Mouse (Mus musculus) hindbrain, embryonic 12.5 days (tissue): ENCODE measurements around the gene Manbal. TPM values are rescaled to one million over a fixed set of nuclear protein-coding genes. Genes with fewer than 3 reads are reported as not detected.

Experiments used
- ATAC-seq: fragments of 200-750 bp; cut with Nextera tagmentation; 2 replicates; pipeline ENCODE4 v1.8.0; 2017; ENCODE audit warnings: moderate TSS enrichment; ENCODE audit not compliant: low FRiP score
- H3K27ac ChIP-seq: fragments of 300-500 bp; sonication (generic); 2 replicates; pipeline ENCODE4 v1.5.1; 2016; ENCODE audit warnings: mild to moderate bottlenecking
- H3K27me3 ChIP-seq: fragments of 300-500 bp; sonication (generic); 2 replicates; pipeline ENCODE4 v1.6.1; 2016; ENCODE audit warnings: mild to moderate bottlenecking
- H3K36me3 ChIP-seq: fragments of 300-500 bp; sonication (generic); 2 replicates; pipeline ENCODE4 v1.6.1; 2016; ENCODE audit warnings: mild to moderate bottlenecking
- H3K4me1 ChIP-seq: fragments of 300-500 bp; sonication (generic); 2 replicates; pipeline ENCODE4 v1.6.1; 2016
- H3K4me2 ChIP-seq: fragments of 300-500 bp; sonication (generic); replicated peaks from 2 replicates; pipeline ENCODE4 v1.6.1; 2016; ENCODE audit warnings: mild to moderate bottlenecking
- H3K4me3 ChIP-seq: fragments of 300-500 bp; sonication (generic); 2 replicates; pipeline ENCODE4 v1.5.1; 2016; ENCODE audit warnings: mild to moderate bottlenecking
- H3K9ac ChIP-seq: fragments of 300-500 bp; sonication (generic); 2 replicates; pipeline ENCODE4 v1.6.1; 2016; ENCODE audit warnings: mild to moderate bottlenecking, moderate library complexity
- H3K9me3 ChIP-seq: fragments of 300-500 bp; sonication (generic); replicated peaks from 2 replicates; pipeline ENCODE4 v1.6.1; 2016; ENCODE audit warnings: mild to moderate bottlenecking
- WGBS: fragments of 180-500 bp; shearing (Covaris S2); methylation state at CpG from one replicate; pipeline ENCODE4 v1.1.7; 2016; 5-methylcytosine and 5-hydroxymethylcytosine counted together
- polyA plus RNA-seq: library from polyadenylated mRNA; unstranded; fragments of >200 nt; fragmentation: Nextera tagmentation; extraction: Ambion mirVana; gene quantifications from 2 replicates; pipeline ENCODE4 v1.2.1, GENCODE M21; 2016

Manbal gene
- 72.4 and 73.9 TPM in 2 replicates for polyA plus RNA-seq

DNA sequence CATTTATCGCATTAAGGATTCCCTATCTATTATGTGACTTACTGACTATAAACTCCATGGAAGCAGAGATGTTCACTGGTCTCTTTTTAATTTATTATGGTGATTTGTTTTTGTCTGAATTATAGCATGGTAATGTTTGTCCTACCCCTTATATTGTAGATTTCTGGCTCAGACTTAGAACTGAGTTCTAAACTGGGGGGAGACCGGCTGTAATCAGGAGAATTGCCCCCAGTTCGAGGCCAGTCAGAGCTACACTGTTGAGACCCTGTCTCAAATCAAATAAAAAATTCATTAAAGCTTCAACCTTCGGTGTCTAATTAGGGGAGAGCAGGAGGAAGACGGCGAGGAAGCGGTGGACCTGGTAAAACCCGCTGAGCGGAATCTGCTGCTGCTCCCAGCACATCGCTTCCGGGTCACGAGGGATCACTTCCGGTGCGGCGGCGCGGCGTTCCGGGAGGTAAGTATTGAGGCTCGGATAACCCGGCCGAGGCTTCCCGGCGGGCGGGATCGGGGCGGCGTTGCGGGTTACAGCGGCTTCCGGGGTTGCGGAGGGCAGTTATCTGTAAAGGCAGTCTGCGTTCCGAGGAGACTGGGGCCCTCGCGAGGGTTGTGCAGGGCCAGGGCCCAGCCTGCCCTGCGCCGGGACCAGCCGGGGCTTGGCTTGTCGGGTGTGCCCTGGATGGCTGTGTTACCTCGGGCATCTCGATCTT is at the start of gene Manbal:
Gene Manbal (plus strand): TSS at position 411 of the 710 bp plus-strand sequence.
- peak within 1 kb of the TSS; percentile 94 for H3K27ac ChIP-seq
- H3K4me3 ChIP-seq = peak within 1 kb of the TSS; percentile 84
- peak; percentile 91 for ATAC-seq
- 0 out of 2 replicates have a peak, but pooled peaks cover 5% of the 10 kb centered on the region for H3K36me3 ChIP-seq
- peak within 1 kb of the TSS; percentile 86 for H3K4me2 ChIP-seq
- no peaks in the 10 kb centered on the region for H3K9me3 ChIP-seq
- H3K9ac ChIP-seq = peak within 1 kb of the TSS; percentile 94
- WGBS = 4% methylated on average over 42 of the region's 42 CpGs
- peaks cover 17% of the 10 kb centered on the region for H3K4me1 ChIP-seq
- no peaks in the 10 kb centered on the region for H3K27me3 ChIP-seq

GRCm38 (mm10) chr2:157320135-157320534 is 47.3 kb upstream of the Manbal start:
- no peaks in the 10 kb centered on the region for H3K4me1 ChIP-seq
- no peak overlapping the region for H3K4me3 ChIP-seq
- WGBS = 84% methylated on average over 8 of the region's 8 CpGs
- peaks cover 83% of the 10 kb centered on the region for H3K36me3 ChIP-seq
- no peak overlapping the region for H3K9ac ChIP-seq
- no peak overlapping the region for H3K27ac ChIP-seq
- ATAC-seq = no peak
- H3K27me3 ChIP-seq = no peaks in the 10 kb centered on the region
- no peak overlapping the region for H3K4me2 ChIP-seq
- no peaks in the 10 kb centered on the region for H3K9me3 ChIP-seq

GRCm38 (mm10) chr2:157320886-157321285 is 46.5 kb upstream of the Manbal start:
- WGBS = 36% methylated on average over 5 of the region's 5 CpGs
- Histone ChIP-seq H3K4me1 (no peaks in the 10 kb centered on the region), H3K27me3 (no peaks in the 10 kb centered on the region), H3K27ac (peak overlapping the region; percentile 30; the same call in 1 of the 2 replicates), H3K4me2 (no peak overlapping the region), H3K9ac (no peak overlapping the region), H3K36me3 (peaks cover 83% of the 10 kb centered on the region), H3K4me3 (no peak overlapping the region), H3K9me3 (no peaks in the 10 kb centered on the region)
- no peak for ATAC-seq

DNA sequence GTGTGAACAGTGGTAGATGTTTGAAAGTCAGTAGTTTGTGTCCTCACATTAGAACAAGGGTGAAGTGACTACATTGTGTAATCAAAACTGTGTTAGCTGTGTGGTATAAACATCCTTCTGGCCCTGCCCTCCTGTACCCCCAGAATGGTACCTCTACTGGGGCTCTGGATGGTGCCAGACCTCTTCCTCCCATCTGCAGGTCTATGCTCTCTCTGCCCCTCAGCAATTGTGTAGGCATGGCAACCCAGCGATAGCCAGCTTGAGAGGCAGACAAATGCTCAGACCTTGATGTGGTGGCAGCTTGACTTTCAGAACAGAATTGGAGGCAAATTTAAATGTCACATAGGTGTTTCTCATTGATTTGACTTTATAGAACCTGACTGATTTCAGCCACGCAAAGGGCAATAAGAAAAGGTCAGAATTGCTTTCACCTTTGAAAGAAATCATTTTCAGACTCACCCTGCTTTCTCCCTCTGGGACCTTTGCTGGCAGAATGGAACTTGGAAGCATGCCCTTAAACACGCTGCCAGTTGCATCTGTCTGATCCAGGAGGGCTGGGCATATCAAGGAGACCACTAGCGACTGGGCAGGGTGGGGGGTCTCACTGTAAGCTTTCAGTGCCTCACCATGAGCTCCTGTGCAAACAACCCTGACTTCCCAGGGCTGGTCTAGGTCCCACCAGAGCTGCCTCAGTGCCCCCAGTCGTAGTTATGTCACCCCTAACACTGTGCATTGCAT is 45.2 kb upstream of the Manbal start:
- Histone ChIP-seq H3K4me1 (no peaks in the 10 kb centered on the region), H3K4me3 (no peak overlapping the region), H3K4me2 (no peak overlapping the region), H3K27me3 (no peaks in the 10 kb centered on the region), H3K9ac (no peak overlapping the region), H3K27ac (no peak overlapping the region), H3K9me3 (no peaks in the 10 kb centered on the region), H3K36me3 (peaks cover 84% of the 10 kb centered on the region)
- WGBS = 91% methylated on average over 5 of the region's 5 CpGs
- ATAC-seq = no peak

- Histone ChIP-seq H3K27ac (no peak overlapping the region), H3K9ac (no peak overlapping the region), H3K36me3 (peaks cover 65% of the 10 kb centered on the region), H3K4me1 (peaks cover 15% of the 10 kb centered on the region), H3K4me2 (no peak overlapping the region), H3K4me3 (no peak overlapping the region), H3K9me3 (no peaks in the 10 kb centered on the region), H3K27me3 (no peaks in the 10 kb centered on the region)
- ATAC-seq = no peak
- 84% methylated on average over 2 of the region's 2 CpGs for WGBS
Measured at GRCm38 (mm10) chr2:157325238-157325637, 42.2 kb upstream of the Manbal start.

DNA sequence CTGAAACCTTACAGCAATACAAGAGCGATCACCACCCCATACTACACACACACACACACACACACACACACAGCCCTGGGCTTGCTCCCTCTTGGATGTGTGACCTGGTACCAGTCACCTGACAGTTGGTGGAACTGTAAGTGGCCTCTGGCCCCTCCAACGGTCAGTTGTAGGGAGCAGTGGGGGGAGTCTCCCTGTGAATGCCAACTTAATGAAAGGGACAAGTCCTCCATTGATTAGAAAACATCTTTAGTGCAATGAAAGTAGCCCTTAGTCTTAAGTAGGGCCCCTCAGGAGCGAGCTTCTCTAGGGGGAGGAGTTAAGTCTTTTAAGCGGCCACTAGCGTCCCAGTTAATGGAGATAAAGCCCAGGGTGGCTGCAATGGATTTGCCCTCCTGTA is 39.3 kb upstream of the Manbal start:
- Histone ChIP-seq H3K4me3 (no peak overlapping the region), H3K4me2 (0 out of 2 replicates have a peak overlapping the region, but pooled peaks have one; percentile 1), H3K9ac (0 out of 2 replicates have a peak overlapping the region, but pooled peaks have one; percentile 5), H3K27me3 (no peaks in the 10 kb centered on the region), H3K27ac (peak overlapping the region; percentile 73), H3K36me3 (peaks cover 39% of the 10 kb centered on the region), H3K9me3 (no peaks in the 10 kb centered on the region), H3K4me1 (peaks cover 20% of the 10 kb centered on the region)
- 30% methylated on average over 5 of the region's 5 CpGs for WGBS
- peak; percentile 61 for ATAC-seq

GRCm38 (mm10) chr2:157328570-157328969 is 38.8 kb upstream of the Manbal start:
- no peak overlapping the region for H3K4me3 ChIP-seq
- peaks cover 35% of the 10 kb centered on the region for H3K36me3 ChIP-seq
- H3K4me2 ChIP-seq = 0 out of 2 replicates have a peak overlapping the region, but pooled peaks have one; percentile 1
- 10% methylated on average over 11 of the region's 11 CpGs for WGBS
- H3K9ac ChIP-seq = no peak overlapping the region
- peak; percentile 71 for ATAC-seq
- H3K27ac ChIP-seq = peak overlapping the region; percentile 73
- no peaks in the 10 kb centered on the region for H3K9me3 ChIP-seq
- no peaks in the 10 kb centered on the region for H3K27me3 ChIP-seq
- peaks cover 20% of the 10 kb centered on the region for H3K4me1 ChIP-seq

GRCm38 (mm10) chr2:157332059-157332458 is 35.3 kb upstream of the Manbal start:
- WGBS = 60% methylated on average over 5 of the region's 5 CpGs
- Histone ChIP-seq H3K4me3 (no peak overlapping the region), H3K9ac (no peak overlapping the region), H3K9me3 (no peaks in the 10 kb centered on the region), H3K4me1 (peaks cover 24% of the 10 kb centered on the region), H3K27me3 (no peaks in the 10 kb centered on the region), H3K36me3 (peaks cover 5% of the 10 kb centered on the region), H3K4me2 (no peak overlapping the region), H3K27ac (peak overlapping the region; percentile 45)
- 0 out of 2 replicates have a peak, but pooled peaks have one; percentile 18 for ATAC-seq

DNA sequence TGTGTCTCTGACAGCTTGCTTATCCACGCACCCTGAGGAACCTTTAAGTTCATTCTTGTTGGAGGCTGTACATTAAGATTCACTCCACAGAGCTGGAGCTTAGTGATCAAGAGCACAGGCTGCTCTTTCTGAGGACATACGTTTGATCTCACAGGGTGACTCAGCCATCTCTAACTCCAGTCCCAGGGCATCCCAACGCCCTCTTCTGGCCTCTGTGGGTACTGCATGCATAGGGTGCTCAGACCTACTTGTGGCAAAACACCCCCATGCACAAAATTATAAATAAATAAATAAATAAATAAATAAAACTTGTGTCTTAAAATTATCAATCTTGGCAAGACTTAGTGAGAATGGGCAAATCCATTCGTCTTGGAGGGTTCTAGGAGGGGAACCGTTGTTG is 28.7 kb upstream of the Manbal start:
- H3K27me3 ChIP-seq = no peaks in the 10 kb centered on the region
- no peak for ATAC-seq
- H3K27ac ChIP-seq = 0 out of 2 replicates have a peak overlapping the region, but pooled peaks have one; percentile 12
- H3K4me3 ChIP-seq = no peak overlapping the region
- no peaks in the 10 kb centered on the region for H3K9me3 ChIP-seq
- H3K36me3 ChIP-seq = no peaks in the 10 kb centered on the region
- H3K9ac ChIP-seq = no peak overlapping the region
- H3K4me1 ChIP-seq = peaks cover 43% of the 10 kb centered on the region
- no peak overlapping the region for H3K4me2 ChIP-seq
- 28% methylated on average over 5 of the region's 5 CpGs for WGBS

GRCm38 (mm10) chr2:157339532-157339931 is 27.9 kb upstream of the Manbal start:
- Histone ChIP-seq H3K9me3 (no peaks in the 10 kb centered on the region), H3K4me1 (peaks cover 40% of the 10 kb centered on the region), H3K4me2 (no peak overlapping the region), H3K27me3 (no peaks in the 10 kb centered on the region), H3K27ac (peak overlapping the region; percentile 91), H3K4me3 (no peak overlapping the region), H3K36me3 (no peaks in the 10 kb centered on the region), H3K9ac (no peak overlapping the region)
- 68% methylated on average over 7 of the region's 7 CpGs for WGBS
- no peak for ATAC-seq

- H3K36me3 ChIP-seq = no peaks in the 10 kb centered on the region
- no peaks in the 10 kb centered on the region for H3K27me3 ChIP-seq
- H3K27ac ChIP-seq = peak overlapping the region; percentile 91
- WGBS = 13% methylated on average over 7 of the region's 7 CpGs
- no peak overlapping the region for H3K4me3 ChIP-seq
- peak overlapping the region; percentile 47; the same call in 1 of the 2 replicates for H3K9ac ChIP-seq
- no peaks in the 10 kb centered on the region for H3K9me3 ChIP-seq
- ATAC-seq = peak; percentile 82
- H3K4me2 ChIP-seq = no peak overlapping the region
- peaks cover 39% of the 10 kb centered on the region for H3K4me1 ChIP-seq
Measured at GRCm38 (mm10) chr2:157340221-157340741, 27.1 kb upstream of the Manbal start.

- Histone ChIP-seq H3K27me3 (no peaks in the 10 kb centered on the region), H3K36me3 (no peaks in the 10 kb centered on the region), H3K27ac (peak overlapping the region; percentile 91), H3K4me2 (no peak overlapping the region), H3K9ac (peak overlapping the region; percentile 50), H3K4me1 (peaks cover 39% of the 10 kb centered on the region), H3K4me3 (no peak overlapping the region), H3K9me3 (no peaks in the 10 kb centered on the region)
- WGBS = 41% methylated on average over 11 of the region's 11 CpGs
- peak; percentile 49 for ATAC-seq
Measured at GRCm38 (mm10) chr2:157341554-157342270, 25.7 kb upstream of the Manbal start.
